Mouse (Mus musculus): ENCODE results near the gene Gm10190. TPM values are rescaled to one million over a fixed set of nuclear protein-coding genes. Genes with fewer than 3 reads are reported as not detected.

The Gm10190 gene
- not detected for total RNA-seq (2021)
- long read RNA-seq, experiment 1, partial matches to known transcripts, result 0 of 1 reads
- long read RNA-seq, experiment 1, other reads (novel, unspliced or antisense), result 0 of 1 reads
- long read RNA-seq, experiment 2, result 0 reads

GRCm38 (mm10) chr17:80372989-80373725, at the start of gene Gm10190:
Gene Gm10190, minus strand, starts transcription at chr17:80373541.
- peak; percentile 84 to 94 for DNase-seq

GRCm38 (mm10) chr17:80420998-80421397, 47.7 kb upstream of the Gm10190 start:
- no peak for DNase-seq

GRCm38 (mm10) chr17:80418572-80419210, 45.4 kb upstream of the Gm10190 start:
- DNase-seq, result no peak

- no peak for DNase-seq
Observed at GRCm38 (mm10) chr17:80411182-80411581, 37.8 kb upstream of the Gm10190 start.

- DNase-seq, result no peak
Observed at GRCm38 (mm10) chr17:80398243-80398642, 24.9 kb upstream of the Gm10190 start.

GRCm38 (mm10) chr17:80391423-80392403, 18.4 kb upstream of the Gm10190 start:
- DNase-seq, result peak; percentile 60 to 62

GRCm38 (mm10) chr17:80390024-80390423, 16.7 kb upstream of the Gm10190 start:
- no peak for DNase-seq

GRCm38 (mm10) chr17:80385671-80386070, 12.3 kb upstream of the Gm10190 start:
- DNase-seq, result no peak

GRCm38 (mm10) chr17:80378386-80378785, 5.0 kb upstream of the Gm10190 start:
- peak; percentile 51 to 55 for DNase-seq

- no peak for DNase-seq
Observed at GRCm38 (mm10) chr17:80373726-80374096, 370 bp upstream of the Gm10190 start.

- no peak for DNase-seq
Observed at GRCm38 (mm10) chr17:80368606-80369005, 4.7 kb downstream of the Gm10190 start.

- no peak for DNase-seq
Observed at GRCm38 (mm10) chr17:80367276-80367675, 6.1 kb downstream of the Gm10190 start.

- no peak for DNase-seq
Observed at GRCm38 (mm10) chr17:80360245-80360644, 13.1 kb downstream of the Gm10190 start.

GRCm38 (mm10) chr17:80347234-80347633, 26.1 kb downstream of the Gm10190 start:
- no peak for DNase-seq

- no peak for DNase-seq
Observed at GRCm38 (mm10) chr17:80346591-80347125, 26.7 kb downstream of the Gm10190 start.

- DNase-seq, result no peak
Observed at GRCm38 (mm10) chr17:80345277-80345676, 28.1 kb downstream of the Gm10190 start.

- peak in 1 of 2 experiments; percentile 9 for DNase-seq
Observed at GRCm38 (mm10) chr17:80332386-80332785, 41.0 kb downstream of the Gm10190 start.

- DNase-seq, result no peak
Observed at GRCm38 (mm10) chr17:80326431-80326830, 46.9 kb downstream of the Gm10190 start.

GRCm38 (mm10) chr17:80325456-80325855, 47.9 kb downstream of the Gm10190 start:
- DNase-seq, result no peak

- DNase-seq, result no peak
Observed at GRCm38 (mm10) chr17:80324521-80324920, 48.8 kb downstream of the Gm10190 start.

- no peak for DNase-seq
Observed at GRCm38 (mm10) chr17:80323658-80324057, 49.7 kb downstream of the Gm10190 start.

Data from heart, adult 18-20 months (tissue).